Mouse (Mus musculus) monocyte, adult 2 months (primary cell): Measurements from ENCODE around the gene St3gal2.
A peak's percentile ranks its signal among the peaks of the same experiment; 100 is the strongest.
"Not testable (repeated sequence)": the region's sequence is repeated elsewhere in the genome, so short reads cannot be mapped to it uniquely, and the experiment has no call there.

ENCODE experiments used
- DNase-seq, 2 experiments: peaks; one replicate each; pipeline ENCODE4 v3.0.0; 2022; ENCODE audit warnings: low spot score in 2 of 2, low read depth in 1 of 2

St3gal2 gene

DNA sequence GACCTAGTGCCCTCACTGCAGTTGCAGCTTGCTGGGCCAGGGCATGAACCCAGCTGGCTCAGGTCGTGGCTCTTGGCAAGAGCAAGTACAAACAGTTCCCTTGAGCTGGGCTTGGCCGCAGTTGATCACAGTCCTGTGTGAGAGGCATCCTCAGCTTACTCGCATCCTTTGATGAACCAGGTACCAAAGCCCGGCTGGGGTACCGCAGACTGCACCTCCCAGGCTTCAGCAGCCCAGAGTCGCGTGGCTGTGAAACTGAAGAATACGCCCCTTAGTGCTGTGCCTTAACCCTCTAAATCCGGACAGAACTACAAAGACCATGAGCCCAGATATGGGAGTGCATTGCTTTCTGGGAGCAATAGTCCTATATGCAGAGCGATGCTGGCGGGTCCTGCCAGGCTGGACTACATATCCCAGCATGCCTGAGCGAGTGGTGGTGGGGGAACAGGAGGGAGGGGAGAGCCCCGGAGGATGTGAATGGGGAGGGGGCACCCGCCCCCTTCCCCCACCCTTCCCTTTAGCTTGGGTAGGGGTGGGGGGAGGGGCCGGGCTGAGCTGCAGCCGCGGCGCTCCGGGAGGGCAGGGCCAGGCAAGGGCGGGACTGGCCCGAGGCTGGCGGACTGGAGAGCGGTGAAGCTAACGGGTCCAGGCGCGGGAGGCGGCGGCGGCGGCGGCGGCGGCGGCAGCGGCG is at the start of gene St3gal2:
Gene St3gal2 (plus strand): TSS at position 582 of the 691 bp plus-strand sequence.
- peak in 1 of 2 experiments; percentile 35 for DNase-seq

DNA sequence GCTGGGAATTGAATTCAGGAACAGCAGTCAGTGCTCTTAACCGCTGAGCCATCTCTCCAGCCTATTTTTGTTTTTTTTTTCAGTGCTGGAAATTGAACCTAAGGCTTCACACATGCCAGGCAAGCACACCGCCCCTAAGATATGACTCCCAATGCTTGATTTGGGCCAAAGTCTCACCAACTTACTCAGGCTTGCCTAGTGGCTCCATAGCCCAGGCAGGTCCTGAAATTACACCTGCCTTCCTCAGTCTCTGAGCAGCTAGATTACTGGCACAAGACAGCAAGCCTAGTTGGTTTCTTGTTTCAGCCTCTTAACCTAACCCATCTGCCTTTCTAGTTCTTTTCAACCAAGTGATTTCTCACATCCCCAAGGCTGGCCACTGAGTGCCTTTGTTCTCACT is 49.2 kb upstream of the St3gal2 start:
- DNase-seq = no peak

DNA sequence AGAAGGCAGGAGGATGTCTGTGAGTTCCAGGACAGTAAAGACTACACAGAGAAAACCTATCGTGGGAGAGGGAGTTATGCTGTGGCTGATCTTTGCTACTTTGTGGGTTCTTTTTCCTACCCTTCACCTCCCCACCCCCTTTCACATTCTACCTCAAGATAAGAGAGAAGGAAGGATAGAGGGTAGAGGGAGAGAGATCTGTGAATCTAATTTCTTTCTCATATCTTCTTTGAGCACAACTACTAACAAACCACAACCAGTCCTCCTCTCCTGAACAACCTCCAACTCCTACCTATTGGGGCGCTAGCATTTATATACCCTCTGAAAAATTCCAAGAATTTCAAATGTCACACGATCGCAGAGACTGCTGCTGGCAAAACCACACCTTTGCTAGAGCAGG is 41.9 kb upstream of the St3gal2 start:
- DNase-seq = no peak

DNA sequence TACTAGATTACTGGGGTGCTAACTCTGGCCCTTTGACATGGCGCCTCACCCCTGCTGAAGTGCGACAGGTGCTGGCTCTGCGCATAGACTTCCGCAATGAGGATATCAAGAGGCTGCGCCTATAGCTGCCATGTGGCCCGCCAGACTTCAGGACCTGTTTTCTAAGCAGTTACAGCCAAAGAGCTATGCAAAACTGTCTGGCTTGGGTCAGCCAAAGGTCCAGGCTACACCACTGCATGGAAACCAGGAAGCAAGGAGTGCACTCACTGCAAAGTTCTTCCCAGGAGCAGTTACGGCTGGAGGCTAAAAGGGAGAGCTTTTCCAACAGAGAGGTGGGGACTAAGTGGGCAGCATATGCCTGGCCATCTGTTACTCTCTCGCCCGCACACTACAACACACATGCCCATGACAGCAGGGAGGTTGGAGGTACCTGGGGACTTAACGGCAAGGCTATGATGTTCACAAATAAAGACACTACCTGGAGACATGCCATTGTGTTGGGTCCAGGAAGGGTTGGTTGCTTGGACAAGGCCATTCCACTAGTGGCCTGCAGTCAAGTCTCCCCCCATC is 37.9 kb upstream of the St3gal2 start:
- no peak for DNase-seq

DNA sequence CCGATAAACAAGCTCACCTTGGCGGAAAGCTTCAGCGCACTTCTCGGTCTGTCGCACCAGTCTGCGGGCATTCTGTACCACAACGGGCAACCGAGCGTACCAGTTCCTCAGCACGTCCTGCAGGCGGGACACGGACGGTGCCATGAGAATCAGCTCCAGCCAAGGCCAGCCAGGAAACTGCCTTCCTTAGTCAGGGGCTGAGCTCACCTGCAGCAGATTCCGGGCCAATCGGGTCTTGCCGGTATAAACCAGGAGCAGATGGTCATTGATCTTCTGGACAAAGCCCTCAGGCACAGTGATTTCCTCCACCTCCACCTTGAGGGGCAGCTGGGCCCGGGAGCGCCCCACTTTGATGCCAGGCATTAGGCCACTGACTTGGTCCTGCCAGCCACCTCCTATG is 35.9 kb upstream of the St3gal2 start:
- DNase-seq = no peak

DNA sequence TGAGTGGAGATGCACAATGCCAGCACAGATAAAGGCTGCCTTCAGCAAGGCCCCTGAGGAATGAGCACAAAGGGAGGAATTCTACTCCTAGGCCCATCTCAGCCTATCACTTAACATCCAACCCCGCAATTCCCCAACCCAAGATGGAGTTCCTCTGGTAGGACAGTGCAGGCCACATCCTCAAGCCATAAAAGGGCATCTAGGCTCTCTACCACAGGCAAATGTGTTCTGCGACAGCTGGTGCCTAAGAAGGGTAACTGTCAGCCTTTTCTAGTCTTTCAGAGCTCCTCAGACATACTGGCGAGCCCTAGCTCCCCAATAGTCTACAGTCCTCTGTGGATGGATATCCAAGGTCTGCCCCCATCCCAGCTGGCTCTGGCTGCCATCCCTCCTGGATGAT is 33.1 kb upstream of the St3gal2 start:
- DNase-seq = no peak

DNA sequence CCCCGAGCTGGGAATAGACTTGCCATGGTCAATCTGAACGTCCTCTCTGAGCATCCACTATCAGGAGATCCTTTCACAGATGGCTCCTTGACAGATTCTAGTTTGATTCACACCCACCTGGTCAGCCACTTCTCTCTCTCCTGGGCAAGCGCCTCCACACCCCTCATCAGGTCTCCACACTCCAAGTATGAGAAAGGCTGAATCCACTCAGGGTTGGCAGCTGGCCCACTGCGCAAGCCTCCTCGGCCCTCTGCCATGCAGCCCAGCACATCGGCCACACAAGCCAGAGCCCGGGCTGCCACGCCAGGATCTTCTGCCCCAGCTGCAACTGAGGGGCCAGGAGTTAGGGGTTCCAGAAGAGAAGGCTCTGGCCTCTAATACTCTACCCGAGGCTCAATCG is 32.2 kb upstream of the St3gal2 start:
- DNase-seq = no peak

DNA sequence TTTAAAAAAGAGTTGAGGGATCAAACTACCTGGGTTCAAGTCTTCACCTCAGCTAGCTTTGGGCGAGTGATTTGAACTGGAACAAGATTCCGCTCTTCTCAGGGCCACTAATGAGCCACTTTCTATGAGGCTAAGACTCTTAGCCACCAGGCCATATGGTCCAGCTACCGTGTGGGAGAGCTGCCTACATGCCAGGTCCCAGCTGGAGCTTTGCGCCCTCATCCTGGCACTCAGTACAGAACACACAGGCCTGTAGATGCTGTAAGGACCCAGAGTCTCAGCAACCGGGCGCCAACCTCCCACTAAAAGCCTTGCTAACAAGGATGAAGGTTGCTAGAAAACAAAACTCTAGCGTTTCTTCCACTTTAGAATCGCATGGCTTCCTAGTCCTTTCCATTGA is 31.3 kb upstream of the St3gal2 start:
- DNase-seq = no peak

DNA sequence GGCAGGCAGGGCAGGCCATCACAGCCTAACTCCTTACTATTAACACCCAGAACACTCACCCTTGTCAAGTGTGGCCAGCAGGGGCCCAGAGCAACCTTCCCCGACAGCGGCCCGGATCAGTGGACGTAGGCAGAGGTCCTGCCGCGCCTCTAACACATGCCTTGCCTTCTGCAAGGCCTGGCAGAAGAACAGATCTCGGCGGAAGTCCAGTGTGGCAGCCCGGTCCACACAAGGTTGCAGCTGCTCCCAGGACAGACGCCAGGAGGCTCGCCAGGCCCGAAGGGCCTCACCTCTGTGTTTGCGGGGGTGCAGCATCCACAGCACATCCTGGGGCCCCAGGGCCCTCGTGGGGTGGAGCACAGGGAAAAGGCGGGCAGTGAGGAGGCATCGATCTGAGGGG is 30.9 kb upstream of the St3gal2 start:
- no peak for DNase-seq

DNA sequence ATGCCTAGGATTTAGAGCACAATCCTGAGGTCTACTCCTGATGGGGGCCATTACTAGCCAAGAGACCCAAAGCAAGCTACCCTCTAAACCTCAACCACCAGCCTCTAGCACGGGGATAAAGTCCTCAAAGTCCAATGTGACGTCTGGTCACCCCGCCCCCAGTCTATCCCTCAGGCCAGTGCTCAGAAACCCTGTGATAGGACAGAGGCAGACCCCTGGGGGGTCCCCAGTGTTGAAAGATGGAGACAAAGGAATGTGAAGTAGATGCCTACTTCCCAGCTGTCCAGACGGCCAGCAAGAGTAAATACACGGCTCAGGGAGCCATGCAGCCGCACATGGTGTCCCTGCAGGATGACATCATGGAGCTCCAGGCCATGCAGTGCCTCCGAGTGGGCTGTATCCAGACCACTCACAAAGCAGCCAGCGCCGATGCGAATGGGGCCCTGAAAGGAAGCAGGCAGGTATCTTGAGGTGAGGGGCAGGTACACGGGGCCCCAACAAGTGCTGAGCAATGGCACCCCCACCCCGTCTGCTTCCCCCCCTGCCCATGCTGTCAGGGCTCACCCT is 29.7 kb upstream of the St3gal2 start:
- DNase-seq = no peak

DNA sequence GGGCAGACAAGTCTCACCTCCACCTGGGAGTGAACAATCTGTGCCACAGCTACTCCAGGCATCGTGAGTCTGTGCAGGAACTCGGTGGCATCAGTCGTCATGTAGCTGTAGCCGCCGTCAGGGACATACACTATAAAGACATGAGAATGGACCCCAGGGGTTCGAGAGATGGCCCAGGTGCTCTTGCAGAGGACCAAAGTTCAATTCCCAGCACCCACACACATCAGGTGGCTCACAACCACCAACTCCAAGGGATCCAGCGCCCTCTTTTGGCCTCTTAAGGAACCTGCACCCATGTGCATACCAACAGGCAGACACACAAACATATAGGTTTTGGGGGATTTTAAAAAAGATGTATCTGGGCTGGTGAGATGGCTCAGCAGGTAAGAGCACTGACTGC is 27.7 kb upstream of the St3gal2 start:
- DNase-seq = no peak

DNA sequence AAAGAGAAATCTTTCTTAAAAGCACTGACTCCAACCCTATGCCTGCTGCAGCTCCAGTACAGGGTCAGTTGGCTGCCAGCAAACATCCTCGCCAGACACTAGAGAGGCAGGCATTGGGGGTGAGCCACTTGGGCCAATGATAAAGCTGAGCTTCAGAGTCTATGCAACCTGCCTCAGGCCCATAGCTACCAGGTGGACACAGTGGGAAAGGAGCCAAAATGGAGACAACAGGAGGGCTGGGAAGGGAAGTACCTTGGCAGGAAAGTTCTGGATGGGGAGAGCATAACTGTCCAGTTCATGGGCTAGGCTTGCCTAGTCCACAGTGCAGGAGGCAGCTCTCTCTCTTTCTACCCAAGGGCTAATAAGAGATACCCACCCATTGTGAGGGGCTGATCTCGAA is 26.8 kb upstream of the St3gal2 start:
- DNase-seq = no peak

DNA sequence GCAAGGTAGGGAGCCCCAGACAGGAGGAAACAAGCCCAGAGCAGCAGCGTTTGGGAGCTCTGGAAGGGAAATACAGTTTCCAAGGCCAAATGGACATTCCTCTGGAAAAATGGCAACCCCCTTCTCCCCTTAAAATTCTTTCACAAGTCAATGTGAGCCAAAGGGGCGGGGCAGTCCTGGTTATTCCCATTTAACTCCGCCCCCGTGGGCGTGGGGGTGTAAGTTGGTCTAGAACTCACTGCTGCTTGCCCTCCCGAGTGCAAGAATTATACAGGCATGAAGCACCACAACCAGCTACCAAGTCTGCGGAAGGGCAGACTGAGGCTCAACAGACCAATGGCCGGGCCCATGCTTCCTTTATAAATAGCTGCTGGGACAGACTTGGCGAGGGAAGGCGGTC is 24.9 kb upstream of the St3gal2 start:
- no peak for DNase-seq

DNA sequence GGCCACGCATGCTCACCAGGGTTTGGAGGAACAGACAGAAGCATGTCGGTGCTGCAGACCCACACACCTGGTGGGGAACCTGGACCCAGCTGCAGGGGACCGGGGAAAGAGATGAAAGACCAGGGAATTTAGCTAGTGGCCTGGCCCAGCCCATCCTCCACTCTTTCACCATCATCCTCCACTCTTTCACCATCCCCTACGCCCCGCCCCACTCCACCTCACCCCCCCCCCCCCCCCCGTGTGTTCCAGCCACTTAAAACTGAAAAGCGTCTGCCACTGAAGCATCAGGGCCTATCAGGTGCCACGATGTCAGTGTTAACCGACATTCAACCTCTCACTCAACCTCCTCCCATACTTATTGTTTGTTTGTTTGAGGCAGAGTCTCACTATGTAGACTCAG is 24.5 kb upstream of the St3gal2 start:
- DNase-seq = no peak

DNA sequence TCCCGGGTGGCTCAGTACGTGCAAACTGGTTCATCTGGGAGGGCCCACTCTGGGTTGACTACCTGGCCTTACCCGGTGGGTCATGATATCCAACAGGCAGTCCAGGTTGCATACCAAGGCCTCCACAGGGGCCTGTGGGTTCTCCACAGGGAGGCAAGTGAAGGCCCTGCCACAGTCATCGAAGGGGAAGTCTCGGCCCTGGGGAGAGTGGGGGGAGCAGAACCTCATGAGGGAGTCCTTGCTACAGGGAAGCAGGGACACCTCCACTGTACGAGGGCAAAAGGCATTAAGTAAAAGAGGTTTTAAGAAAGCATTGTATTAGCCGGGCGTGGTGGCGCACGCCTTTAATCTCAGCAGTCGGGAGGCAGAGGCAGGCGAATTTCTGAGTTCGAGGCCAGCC is 23.9 kb upstream of the St3gal2 start:
- DNase-seq = no peak

DNA sequence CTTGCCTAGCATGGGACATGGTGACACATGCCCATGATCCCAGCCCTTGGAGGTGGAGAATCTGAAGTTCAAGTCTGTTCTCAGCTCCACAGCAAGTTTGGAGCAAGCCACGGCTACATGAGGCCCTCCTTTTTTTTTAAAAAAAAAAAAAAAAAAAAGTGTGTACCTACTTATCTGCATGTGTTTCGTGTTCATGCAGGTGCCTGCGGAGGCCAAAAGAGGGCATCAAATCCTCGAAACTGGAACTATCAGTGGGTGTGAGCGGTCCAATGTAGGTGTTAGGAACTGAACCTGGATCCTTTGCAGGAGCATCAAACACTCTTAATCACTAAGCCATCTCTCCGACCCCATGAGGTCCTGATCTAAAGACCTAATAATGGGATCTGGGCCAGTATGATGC is 22.2 kb upstream of the St3gal2 start:
- no peak for DNase-seq

DNA sequence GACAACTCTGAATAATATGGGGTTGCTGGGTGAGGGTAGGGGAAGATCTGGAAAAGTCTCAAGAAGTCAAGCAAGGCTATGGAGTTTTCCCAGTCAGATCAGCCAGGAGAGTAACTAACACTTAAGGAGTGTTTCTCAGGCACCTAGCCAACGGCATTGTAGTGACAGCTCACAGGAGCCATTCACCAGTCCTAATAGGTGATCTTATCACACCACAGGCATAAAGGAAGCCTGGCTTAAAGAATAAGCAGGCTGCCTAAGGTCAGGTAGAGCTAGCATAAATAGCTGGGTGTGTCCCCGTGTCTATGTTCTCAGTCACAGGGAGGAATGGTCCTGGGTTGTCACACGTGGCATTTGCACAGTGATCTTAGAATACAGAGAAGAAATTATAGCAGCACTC is 18.7 kb upstream of the St3gal2 start:
- DNase-seq = no peak

DNA sequence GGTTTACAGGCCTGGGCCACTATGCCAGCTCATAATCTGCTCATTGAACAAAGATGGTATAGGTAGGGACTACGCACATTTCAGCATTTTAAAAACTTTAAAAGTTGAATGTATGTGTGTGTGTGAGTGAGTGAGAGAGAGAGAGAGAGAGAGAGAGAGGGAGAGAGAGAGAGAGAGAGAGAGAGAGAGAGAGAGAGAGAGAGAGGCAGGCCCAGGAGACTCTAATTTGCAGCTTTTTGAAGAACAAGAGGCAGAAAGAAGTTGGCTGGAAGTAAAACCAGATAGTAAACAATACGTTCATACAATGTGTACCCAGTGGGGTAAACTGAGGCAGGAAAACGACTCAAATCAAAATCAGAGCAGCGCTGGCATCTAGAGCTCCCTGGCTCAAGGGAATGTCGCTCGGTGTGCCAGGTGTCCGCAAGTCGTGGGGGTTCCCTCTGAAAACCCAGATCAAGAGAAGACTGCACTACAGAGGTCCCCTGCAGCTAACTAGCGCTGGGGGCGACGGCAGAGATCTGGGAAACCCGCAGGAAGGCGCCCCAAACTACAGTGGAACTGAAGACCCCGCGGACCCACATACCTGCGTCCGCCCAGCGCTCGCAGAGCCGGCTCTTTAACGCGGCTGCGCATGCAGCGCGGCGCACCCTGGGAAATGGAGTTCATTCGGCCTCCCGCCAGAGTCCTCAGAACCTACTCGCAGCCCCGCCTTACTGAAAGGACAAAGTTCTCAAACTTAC is 17.7 kb upstream of the St3gal2 start, which contains the start of gene Fuk:
Gene Fuk (minus strand): TSS at position 650 of the 740 bp plus-strand sequence.
- peak in 1 of 2 experiments; percentile 19 for DNase-seq

DNA sequence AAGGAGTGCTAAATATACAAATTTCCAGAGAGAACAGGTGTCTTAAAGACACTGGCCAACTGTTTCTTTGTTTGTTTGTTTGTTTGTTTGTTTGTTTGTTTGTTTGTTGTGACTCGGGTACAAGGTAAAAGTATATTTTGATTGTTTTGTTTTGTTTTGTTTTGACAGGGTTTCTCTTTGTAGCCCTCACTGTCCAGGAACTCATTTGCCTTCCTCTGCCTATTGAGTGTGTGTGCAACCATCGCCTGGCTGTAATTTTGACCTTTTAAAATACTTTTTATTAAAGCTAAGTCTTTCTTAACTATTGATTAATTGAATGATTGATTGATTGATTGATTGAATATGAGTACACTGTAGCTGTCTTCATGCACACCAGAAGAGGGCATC is 17.1 kb upstream of the St3gal2 start:
- no peak for DNase-seq

DNA sequence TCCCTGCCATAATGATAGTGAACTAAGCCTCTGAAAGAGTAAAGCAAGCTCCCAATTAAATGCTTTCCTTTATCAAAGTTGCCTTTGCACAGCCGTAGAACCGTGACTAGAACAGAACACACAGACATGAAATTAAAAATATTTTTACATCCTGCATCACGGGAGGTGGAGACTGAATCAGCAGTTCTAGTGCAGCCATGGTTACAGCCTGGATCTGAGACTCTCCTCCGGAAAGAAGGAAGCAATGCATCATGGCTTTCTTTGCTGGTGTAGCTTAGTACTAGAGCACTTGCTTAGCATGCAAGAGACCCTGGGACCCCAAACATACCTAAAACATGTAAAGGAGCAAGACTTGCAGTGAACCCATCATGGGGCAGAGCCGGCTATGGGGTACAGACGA is 14.3 kb upstream of the St3gal2 start:
- DNase-seq = no peak

DNA sequence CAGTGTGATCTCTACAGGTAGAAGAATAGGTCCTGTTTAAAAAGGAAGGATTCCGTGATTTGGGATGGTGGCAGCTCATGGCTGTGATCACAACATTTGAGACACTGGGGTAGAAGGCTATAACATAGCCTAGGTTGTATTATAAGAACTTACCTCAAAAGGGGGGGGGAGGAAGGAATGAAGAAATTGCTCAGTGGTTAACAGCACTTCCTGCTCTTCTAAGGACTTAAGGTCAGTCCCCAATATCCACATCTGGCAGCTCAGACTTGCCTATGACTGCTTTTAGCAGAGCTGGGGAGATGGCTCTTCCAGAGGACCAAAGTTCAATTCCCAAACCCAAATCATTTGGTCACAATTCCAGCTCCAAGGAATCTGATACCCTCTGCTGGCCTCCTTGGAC is 13.0 kb upstream of the St3gal2 start:
- DNase-seq = no peak

DNA sequence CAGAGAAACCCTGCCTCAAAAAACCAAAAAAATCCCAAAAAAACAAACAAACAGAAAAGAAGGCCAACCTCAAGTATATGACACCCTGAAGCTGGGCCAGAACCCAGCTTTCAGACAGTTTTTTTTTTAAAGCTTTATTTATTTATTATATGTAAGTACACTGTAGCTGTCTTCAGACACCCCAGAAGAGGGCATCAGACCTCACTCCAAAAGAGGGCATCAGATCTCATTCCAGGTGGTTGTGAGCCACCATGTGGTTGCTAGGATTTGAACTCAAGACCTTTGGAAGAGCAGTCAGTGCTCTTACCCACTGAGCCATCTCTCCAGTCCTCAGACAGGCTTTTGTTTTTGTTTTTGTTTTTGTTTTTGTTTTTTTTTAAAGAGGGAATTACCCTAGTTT is 9.9 kb upstream of the St3gal2 start:
- DNase-seq = not testable (repeated sequence)
